Mouse (Mus musculus): ENCODE data around the gene Cd177. TPM values are rescaled to one million over a fixed set of nuclear protein-coding genes. Genes with fewer than 3 reads are reported as not detected.
"Not testable (repeated sequence)": the region's sequence is repeated elsewhere in the genome, so short reads cannot be mapped to it uniquely, and the experiment has no call there.

The Cd177 gene
- polyA plus RNA-seq (2012; ENCODE audit: insufficient read depth, insufficient read length, low replicate concordance, missing spikeins), result not detected in 2 replicates

- Histone ChIP-seq H3K4me1 (ENCODE audit: control insufficient read depth, insufficient read depth, low read length) (no peaks in the 10 kb centered on the region), H3K27ac (ENCODE audit: insufficient read depth, low read depth, low read length) (no peak within 1 kb of the TSS), H3K4me3 (ENCODE audit: insufficient read depth, low read depth, low read length) (no peak within 1 kb of the TSS)
- TF ChIP-seq CTCF (IDR thresholded peaks at IDR 0.05; ENCODE audit: insufficient read depth, low read depth, low read length) (no peak), POLR2A (IDR thresholded peaks at IDR 0.05; ENCODE audit: insufficient read depth, low read depth, low read length) (no peak)
- WGBS, result 83% methylated on average over 6 of the region's 6 CpGs
Measured at GRCm38 (mm10) chr7:24760211-24760610, at the start of gene Cd177. Cd177 (minus strand) TSS chr7:24760311.

- H3K27ac ChIP-seq (ENCODE audit: insufficient read depth, low read depth, low read length), result no peak overlapping the region
- no peak for TF ChIP-seq POLR2A (IDR thresholded peaks at IDR 0.05; ENCODE audit: insufficient read depth, low read depth, low read length)
- no peak for TF ChIP-seq CTCF (IDR thresholded peaks at IDR 0.05; ENCODE audit: insufficient read depth, low read depth, low read length)
- WGBS, result 81% methylated on average over 2 of the region's 2 CpGs
- H3K4me1 ChIP-seq (ENCODE audit: control insufficient read depth, insufficient read depth, low read length), result no peaks in the 10 kb centered on the region
- H3K4me3 ChIP-seq (ENCODE audit: insufficient read depth, low read depth, low read length), result no peak overlapping the region
Measured at GRCm38 (mm10) chr7:24809041-24809440, 48.9 kb upstream of the Cd177 start.

GRCm38 (mm10) chr7:24804826-24805225 is 44.7 kb upstream of the Cd177 start:
- WGBS, result 49% methylated on average over 6 of the region's 6 CpGs
- TF ChIP-seq POLR2A (IDR thresholded peaks at IDR 0.05; ENCODE audit: insufficient read depth, low read depth, low read length) (no peak), CTCF (IDR thresholded peaks at IDR 0.05; ENCODE audit: insufficient read depth, low read depth, low read length) (no peak)
- H3K4me3 ChIP-seq (ENCODE audit: insufficient read depth, low read depth, low read length), result no peak overlapping the region

GRCm38 (mm10) chr7:24802149-24802767 is 42.1 kb upstream of the Cd177 start:
- TF ChIP-seq POLR2A (IDR thresholded peaks at IDR 0.05; ENCODE audit: insufficient read depth, low read depth, low read length), result no peak
- no peak for TF ChIP-seq CTCF (IDR thresholded peaks at IDR 0.05; ENCODE audit: insufficient read depth, low read depth, low read length)
- no peak overlapping the region for H3K27ac ChIP-seq (ENCODE audit: insufficient read depth, low read depth, low read length)
- no peak overlapping the region for H3K4me3 ChIP-seq (ENCODE audit: insufficient read depth, low read depth, low read length)
- 73% methylated on average over 7 of the region's 7 CpGs for WGBS
- H3K4me1 ChIP-seq (ENCODE audit: control insufficient read depth, insufficient read depth, low read length), result no peaks in the 10 kb centered on the region

More at GRCm38 (mm10) chr7:24804826-24805225, 44.7 kb upstream of the Cd177 start:
- Histone ChIP-seq H3K27ac (ENCODE audit: insufficient read depth, low read depth, low read length) (no peak overlapping the region), H3K4me1 (ENCODE audit: control insufficient read depth, insufficient read depth, low read length) (no peaks in the 10 kb centered on the region)

DNA sequence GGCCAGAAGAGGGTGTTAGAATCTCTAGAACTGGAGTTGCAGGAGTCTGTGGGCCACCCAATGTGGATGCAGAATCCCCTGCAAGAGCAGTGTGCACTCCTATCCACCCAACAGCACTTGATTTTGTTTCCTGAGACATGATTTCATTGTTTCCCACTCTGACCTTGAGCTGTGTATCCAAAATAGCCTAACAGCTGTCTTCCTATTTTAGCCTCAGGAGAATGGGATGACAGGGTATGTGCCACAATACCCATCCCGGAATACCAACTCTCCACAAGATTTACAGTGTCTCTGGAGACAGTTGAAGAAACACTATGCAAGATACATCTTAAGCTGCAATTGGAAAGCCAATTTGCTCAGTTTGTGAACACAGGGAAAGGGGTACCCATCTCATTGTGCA is 37.8 kb upstream of the Cd177 start:
- H3K4me1 ChIP-seq (ENCODE audit: control insufficient read depth, insufficient read depth, low read length), result no peaks in the 10 kb centered on the region

DNA sequence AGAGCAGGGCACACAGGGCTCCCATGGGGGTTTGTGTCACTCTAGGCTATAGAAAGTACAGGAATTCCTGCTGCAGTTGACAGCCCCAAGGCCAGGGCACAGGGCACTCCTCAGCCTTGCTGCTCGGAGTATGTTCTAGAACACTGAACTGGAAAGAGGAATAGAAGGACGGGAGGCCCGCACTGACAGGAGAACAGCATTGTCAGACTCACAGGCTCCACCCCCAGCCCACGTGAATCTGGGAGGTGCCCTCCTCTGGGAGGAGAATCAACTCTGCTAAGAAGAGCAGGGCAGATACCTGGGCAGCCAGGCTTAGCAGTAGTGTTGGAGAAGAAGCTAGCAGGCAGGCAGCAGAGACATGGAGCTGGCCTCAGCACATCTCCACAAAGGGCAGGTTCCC is 16.8 kb upstream of the Cd177 start, which contains the start of gene Ceacam10:
TSS of gene Ceacam10 (plus strand) at position 289 of the 400 bp plus-strand sequence.
- not testable (repeated sequence) for H3K27ac ChIP-seq (ENCODE audit: insufficient read depth, low read depth, low read length); H3K4me1 ChIP-seq (ENCODE audit: control insufficient read depth, insufficient read depth, low read length); H3K4me3 ChIP-seq (ENCODE audit: insufficient read depth, low read depth, low read length)
- 50% methylated on average over 4 of the region's 4 CpGs for WGBS

More for the DNA sequence above, 37.8 kb upstream of the Cd177 start:
- H3K4me3 ChIP-seq (ENCODE audit: insufficient read depth, low read depth, low read length), result no peak overlapping the region
- WGBS, result 66% methylated on average over 1 of the region's 1 CpGs
- TF ChIP-seq POLR2A (IDR thresholded peaks at IDR 0.05; ENCODE audit: insufficient read depth, low read depth, low read length) (no peak), CTCF (IDR thresholded peaks at IDR 0.05; ENCODE audit: insufficient read depth, low read depth, low read length) (no peak)
- no peak overlapping the region for H3K27ac ChIP-seq (ENCODE audit: insufficient read depth, low read depth, low read length)

DNA sequence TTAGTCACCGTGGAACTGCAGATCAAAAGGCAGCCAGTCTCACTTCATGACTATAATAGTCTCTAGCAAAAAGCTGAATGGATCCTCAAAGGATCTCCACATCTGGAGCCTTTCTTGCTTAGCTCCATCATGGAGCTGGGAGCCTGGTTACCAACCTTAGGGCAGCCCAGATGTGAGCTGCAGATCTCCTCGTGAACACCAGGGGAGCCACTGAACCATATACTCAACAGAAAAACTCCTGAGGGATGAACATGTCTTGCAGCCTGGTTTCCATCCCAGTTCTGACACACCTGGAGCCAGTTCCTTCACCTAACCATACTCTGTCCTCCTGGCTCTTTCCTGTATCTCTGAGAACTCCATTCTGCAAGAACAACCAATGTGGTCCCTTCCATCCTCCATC is 16.0 kb upstream of the Cd177 start:
- H3K27ac ChIP-seq (ENCODE audit: insufficient read depth, low read depth, low read length), result no peak overlapping the region
- no peaks in the 10 kb centered on the region; the same call in 1 of the 2 replicates for H3K4me1 ChIP-seq (ENCODE audit: control insufficient read depth, insufficient read depth, low read length)
- WGBS, result 72% methylated on average over 2 of the region's 2 CpGs
- TF ChIP-seq CTCF (IDR thresholded peaks at IDR 0.05; ENCODE audit: insufficient read depth, low read depth, low read length) (no peak), POLR2A (IDR thresholded peaks at IDR 0.05; ENCODE audit: insufficient read depth, low read depth, low read length) (no peak)
- H3K4me3 ChIP-seq (ENCODE audit: insufficient read depth, low read depth, low read length), result no peak overlapping the region

DNA sequence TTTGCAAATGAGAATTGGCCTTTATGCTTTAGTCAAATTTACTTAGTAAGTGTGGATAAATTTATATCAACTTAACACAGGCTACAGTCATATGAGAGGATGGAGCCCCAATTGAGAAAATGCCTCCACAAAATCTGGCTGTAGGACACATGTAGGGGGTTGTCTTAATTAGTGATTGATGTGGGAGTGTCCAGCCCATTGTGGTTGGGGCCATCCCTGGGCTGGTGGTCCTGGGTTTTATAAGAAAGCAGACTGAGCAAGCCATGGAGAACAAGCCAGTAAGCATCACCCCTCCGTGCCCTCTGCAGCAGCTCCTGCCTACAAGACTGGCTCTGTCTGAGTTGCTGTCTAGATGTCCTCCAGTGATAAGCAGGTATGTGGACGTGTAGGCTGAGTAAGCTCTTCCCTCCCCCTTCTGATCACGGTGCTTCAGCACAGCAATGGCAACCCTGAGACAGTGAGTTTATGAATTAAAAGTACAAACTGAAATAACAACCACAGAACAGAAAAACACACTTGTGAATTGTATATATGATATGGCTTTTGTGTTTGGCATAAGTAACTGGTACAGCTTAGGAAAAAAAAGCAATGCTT is 13.9 kb upstream of the Cd177 start:
- no peak for TF ChIP-seq POLR2A (IDR thresholded peaks at IDR 0.05; ENCODE audit: insufficient read depth, low read depth, low read length)
- no peak for TF ChIP-seq CTCF (IDR thresholded peaks at IDR 0.05; ENCODE audit: insufficient read depth, low read depth, low read length)
- Histone ChIP-seq H3K27ac (ENCODE audit: insufficient read depth, low read depth, low read length) (no peak overlapping the region), H3K4me3 (ENCODE audit: insufficient read depth, low read depth, low read length) (no peak overlapping the region), H3K4me1 (ENCODE audit: control insufficient read depth, insufficient read depth, low read length) (no peaks in the 10 kb centered on the region; the same call in 1 of the 2 replicates)
- 38% methylated on average over 3 of the region's 3 CpGs for WGBS

DNA sequence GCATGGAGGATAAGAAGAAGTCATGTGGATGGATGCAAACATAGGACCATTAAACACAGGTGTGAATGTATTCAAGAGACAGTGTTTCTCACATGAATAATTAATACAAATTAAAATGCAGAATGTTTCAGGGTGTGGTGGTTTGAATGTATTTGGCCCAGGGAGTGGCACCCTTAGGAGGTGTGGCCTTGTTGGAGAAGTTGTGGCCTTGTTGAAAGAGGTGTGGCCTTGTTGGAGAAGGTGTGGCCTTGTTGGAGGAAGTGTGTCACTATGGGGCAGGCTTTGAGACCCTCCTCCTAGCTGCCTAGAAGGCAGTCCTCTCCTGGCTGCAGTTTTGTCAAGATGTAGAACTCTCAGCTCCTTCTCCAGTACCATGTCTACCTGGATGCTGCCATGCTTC is 11.2 kb upstream of the Cd177 start:
- no peak for TF ChIP-seq POLR2A (IDR thresholded peaks at IDR 0.05; ENCODE audit: insufficient read depth, low read depth, low read length)
- TF ChIP-seq CTCF (IDR thresholded peaks at IDR 0.05; ENCODE audit: insufficient read depth, low read depth, low read length), result no peak
- Histone ChIP-seq H3K4me3 (ENCODE audit: insufficient read depth, low read depth, low read length) (no peak overlapping the region), H3K27ac (ENCODE audit: insufficient read depth, low read depth, low read length) (no peak overlapping the region), H3K4me1 (ENCODE audit: control insufficient read depth, insufficient read depth, low read length) (no peaks in the 10 kb centered on the region; the same call in 1 of the 2 replicates)

Data from olfactory bulb, adult 2 months (tissue).